Mouse (Mus musculus): ENCODE measurements around the gene Maml2. TPM values are rescaled to one million over a fixed set of nuclear protein-coding genes. Genes with fewer than 3 reads are reported as not detected.

Maml2 gene
- polyA plus RNA-seq, 1 experiment from 2014 or later = 3.1 TPM

GRCm38 (mm10) chr9:13300041-13300441, 2.3 kb downstream of the Maml2 start:
- Histone ChIP-seq H3K9ac (ENCODE audit: low read depth, low read length) (no peak overlapping the region), H3K4me1 (replicated peaks; ENCODE audit: control insufficient read depth, insufficient read depth, low read length) (peaks cover 4% of the 10 kb centered on the region; the same call in 1 of the 2 replicates)

DNA sequence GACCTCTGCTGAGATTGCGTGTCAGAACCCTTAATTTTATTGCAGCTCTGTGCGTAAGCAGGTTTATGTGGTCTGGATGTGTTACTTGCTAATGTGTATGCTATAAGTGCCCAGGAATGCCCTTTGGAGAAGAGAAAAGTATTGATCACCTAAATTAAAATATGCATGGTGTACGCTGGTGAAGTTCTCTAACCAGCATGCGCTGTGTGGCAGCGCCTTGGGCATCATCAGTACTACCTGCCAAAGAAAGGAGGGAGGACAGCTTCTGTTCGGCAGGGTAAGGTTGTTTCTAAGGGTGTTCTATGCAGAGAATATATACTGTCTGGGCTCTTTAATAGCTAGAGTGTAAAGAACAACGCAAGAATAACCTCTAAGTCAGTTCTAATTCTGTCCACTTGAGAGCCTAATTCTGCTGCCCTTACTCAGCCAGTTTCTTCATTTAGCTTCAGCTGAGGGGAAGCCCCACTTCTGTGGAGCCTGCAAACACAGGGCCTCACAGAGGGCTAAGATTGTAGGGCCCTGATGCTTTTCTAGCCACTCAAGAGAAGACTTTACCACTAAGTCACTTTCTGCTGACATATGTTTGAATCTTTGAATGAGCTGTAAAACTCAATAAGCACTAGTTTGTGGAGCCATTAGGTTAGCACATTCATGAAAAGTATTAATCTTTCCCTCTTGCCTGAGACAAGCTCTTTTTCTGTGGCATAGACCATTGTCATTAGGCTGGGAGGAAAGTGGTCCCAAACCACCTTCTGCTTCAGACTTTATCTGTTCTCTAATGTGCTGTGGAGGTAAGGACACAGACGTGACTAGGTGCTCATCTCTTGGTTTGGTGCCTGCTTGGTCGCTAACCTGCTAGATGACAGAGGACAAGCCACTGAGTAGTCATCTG, 3.4 kb downstream of the Maml2 start:
- H3K36me3 ChIP-seq (ENCODE audit: control insufficient read depth, insufficient read depth) = no peaks in the 10 kb centered on the region
- H3K4me2 ChIP-seq (replicated peaks; ENCODE audit: low read depth) = no peak overlapping the region
- H3K9me3 ChIP-seq (ENCODE audit: control insufficient read depth) = no peaks in the 10 kb centered on the region
- no peak overlapping the region for H3K27ac ChIP-seq (ENCODE audit: low read depth, low read length)
- no peaks in the 10 kb centered on the region for H3K27me3 ChIP-seq (replicated peaks; ENCODE audit: control insufficient read depth, insufficient read depth, low read length)
- peaks cover 4% of the 10 kb centered on the region; the same call in 1 of the 2 replicates for H3K4me1 ChIP-seq (replicated peaks; ENCODE audit: control insufficient read depth, insufficient read depth, low read length)
- no peak for ATAC-seq
- no peak for TF ChIP-seq CTCF (IDR thresholded peaks at IDR 0.05; ENCODE audit: low read depth)
- H3K4me3 ChIP-seq (ENCODE audit: low read depth, low read length) = no peak overlapping the region
- no peak overlapping the region for H3K9ac ChIP-seq (ENCODE audit: low read depth, low read length)
- 83% methylated on average over 9 of the region's 9 CpGs for WGBS

More at GRCm38 (mm10) chr9:13300041-13300441, 2.3 kb downstream of the Maml2 start:
- ATAC-seq = no peak
- Histone ChIP-seq H3K4me3 (ENCODE audit: low read depth, low read length) (no peak overlapping the region), H3K27me3 (replicated peaks; ENCODE audit: control insufficient read depth, insufficient read depth, low read length) (no peaks in the 10 kb centered on the region), H3K36me3 (ENCODE audit: control insufficient read depth, insufficient read depth) (no peaks in the 10 kb centered on the region), H3K27ac (ENCODE audit: low read depth, low read length) (no peak overlapping the region), H3K9me3 (ENCODE audit: control insufficient read depth) (no peaks in the 10 kb centered on the region), H3K4me2 (replicated peaks; ENCODE audit: low read depth) (peak overlapping the region; percentile 67)
- TF ChIP-seq CTCF (IDR thresholded peaks at IDR 0.05; ENCODE audit: low read depth) = no peak
- WGBS = 65% methylated on average over 3 of the region's 3 CpGs

DNA sequence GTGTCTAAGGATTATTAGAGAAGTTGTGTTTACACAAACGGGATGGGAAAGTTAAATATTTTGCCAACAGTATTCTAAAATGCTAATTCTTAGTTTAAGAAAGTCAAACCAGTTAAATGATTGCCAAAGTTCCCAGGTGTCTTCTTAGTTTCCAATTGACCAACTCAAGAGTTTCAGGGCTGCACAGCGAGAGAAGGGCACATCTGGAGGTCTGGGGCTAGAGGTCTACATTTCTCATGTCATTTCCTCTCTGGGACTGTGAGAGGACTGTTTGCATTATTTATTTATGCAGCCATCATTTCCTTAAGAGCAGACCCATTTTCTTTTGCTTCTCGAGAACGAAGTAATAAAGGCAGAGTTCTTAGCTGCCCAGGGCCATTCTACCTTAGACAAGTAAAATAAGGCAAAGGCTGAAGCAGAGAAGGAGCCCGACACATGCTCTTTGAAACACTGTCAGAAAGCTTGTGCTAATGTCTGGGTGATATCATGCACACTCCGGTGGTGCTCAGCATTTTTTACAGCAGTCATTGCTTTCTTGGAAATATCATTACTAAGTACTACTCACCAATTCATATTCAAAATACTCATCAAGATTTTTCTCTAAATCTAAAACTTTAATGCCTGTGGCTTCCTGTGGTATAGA, 4.5 kb downstream of the Maml2 start:
- no peak for TF ChIP-seq CTCF (IDR thresholded peaks at IDR 0.05; ENCODE audit: low read depth)
- no peak for ATAC-seq
- peaks cover 4% of the 10 kb centered on the region; the same call in 1 of the 2 replicates for H3K4me1 ChIP-seq (replicated peaks; ENCODE audit: control insufficient read depth, insufficient read depth, low read length)
- H3K27me3 ChIP-seq (replicated peaks; ENCODE audit: control insufficient read depth, insufficient read depth, low read length) = no peaks in the 10 kb centered on the region
- no peaks in the 10 kb centered on the region for H3K36me3 ChIP-seq (ENCODE audit: control insufficient read depth, insufficient read depth)
- no peaks in the 10 kb centered on the region for H3K9me3 ChIP-seq (ENCODE audit: control insufficient read depth)
- 46% methylated on average over 6 of the region's 6 CpGs for WGBS
- no peak overlapping the region for H3K4me2 ChIP-seq (replicated peaks; ENCODE audit: low read depth)
- H3K9ac ChIP-seq (ENCODE audit: low read depth, low read length) = no peak overlapping the region
- no peak overlapping the region for H3K27ac ChIP-seq (ENCODE audit: low read depth, low read length)
- no peak overlapping the region for H3K4me3 ChIP-seq (ENCODE audit: low read depth, low read length)

GRCm38 (mm10) chr9:13303099-13303771, 5.5 kb downstream of the Maml2 start:
- Histone ChIP-seq H3K27me3 (replicated peaks; ENCODE audit: control insufficient read depth, insufficient read depth, low read length) (no peaks in the 10 kb centered on the region), H3K9ac (ENCODE audit: low read depth, low read length) (no peak overlapping the region), H3K4me1 (replicated peaks; ENCODE audit: control insufficient read depth, insufficient read depth, low read length) (peaks cover 4% of the 10 kb centered on the region; the same call in 1 of the 2 replicates), H3K9me3 (ENCODE audit: control insufficient read depth) (no peaks in the 10 kb centered on the region), H3K36me3 (ENCODE audit: control insufficient read depth, insufficient read depth) (no peaks in the 10 kb centered on the region), H3K27ac (ENCODE audit: low read depth, low read length) (no peak overlapping the region), H3K4me3 (ENCODE audit: low read depth, low read length) (no peak overlapping the region), H3K4me2 (replicated peaks; ENCODE audit: low read depth) (no peak overlapping the region)
- no peak for TF ChIP-seq CTCF (IDR thresholded peaks at IDR 0.05; ENCODE audit: low read depth)
- 92% methylated on average over 5 of the region's 5 CpGs for WGBS
- ATAC-seq = no peak

DNA sequence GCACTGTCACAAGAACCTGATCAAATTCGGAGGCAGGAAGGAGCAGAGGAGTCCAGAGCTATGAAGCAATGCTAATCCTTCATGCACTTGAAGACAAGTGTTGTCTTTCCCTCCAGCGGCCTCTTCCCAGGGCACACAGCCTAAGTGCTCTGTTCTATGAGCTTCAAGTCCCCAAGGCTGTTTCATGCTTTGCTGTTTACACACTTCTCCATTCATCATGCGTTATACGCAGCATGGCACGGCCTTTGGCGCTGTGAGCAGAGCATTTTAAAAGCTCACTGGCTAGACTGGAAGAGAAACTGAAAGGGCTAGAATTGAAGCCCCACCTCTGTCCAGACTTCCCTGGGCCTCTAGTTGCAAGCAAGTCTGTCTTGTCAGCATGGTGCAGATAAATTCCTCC, 6.2 kb downstream of the Maml2 start:
- WGBS = 26% methylated on average over 6 of the region's 6 CpGs

DNA sequence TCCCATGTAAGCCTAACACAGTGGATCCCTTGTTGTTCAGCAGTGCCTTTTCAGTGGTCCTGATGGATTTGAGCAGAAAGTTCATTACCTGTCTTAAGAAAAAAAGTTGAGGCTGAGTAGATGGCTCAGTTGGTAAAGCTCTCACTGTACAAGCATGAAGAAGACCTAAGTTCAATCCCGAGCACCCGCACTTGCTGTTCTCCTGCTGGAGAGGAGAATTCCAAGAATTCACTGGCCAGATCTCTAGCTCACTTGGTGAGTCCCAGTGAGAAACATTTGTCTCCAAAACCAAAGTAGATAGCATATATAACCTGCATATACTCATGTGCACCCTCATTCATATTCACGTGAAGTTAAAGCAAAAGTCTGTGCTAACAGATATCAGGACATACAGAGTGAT, 8.7 kb downstream of the Maml2 start:
- no peak for ATAC-seq

More for the DNA sequence above, 6.2 kb downstream of the Maml2 start:
- no peak for TF ChIP-seq CTCF (IDR thresholded peaks at IDR 0.05; ENCODE audit: low read depth)
- Histone ChIP-seq H3K9me3 (ENCODE audit: control insufficient read depth) (no peaks in the 10 kb centered on the region), H3K4me2 (replicated peaks; ENCODE audit: low read depth) (peak overlapping the region; percentile 46), H3K4me3 (ENCODE audit: low read depth, low read length) (no peak overlapping the region), H3K4me1 (replicated peaks; ENCODE audit: control insufficient read depth, insufficient read depth, low read length) (peaks cover 4% of the 10 kb centered on the region; the same call in 1 of the 2 replicates), H3K36me3 (ENCODE audit: control insufficient read depth, insufficient read depth) (no peaks in the 10 kb centered on the region), H3K9ac (ENCODE audit: low read depth, low read length) (no peak overlapping the region), H3K27ac (ENCODE audit: low read depth, low read length) (no peak overlapping the region), H3K27me3 (replicated peaks; ENCODE audit: control insufficient read depth, insufficient read depth, low read length) (no peaks in the 10 kb centered on the region)
- peak; percentile 66 for ATAC-seq

More for the DNA sequence above, 8.7 kb downstream of the Maml2 start:
- no peaks in the 10 kb centered on the region for H3K27me3 ChIP-seq (replicated peaks; ENCODE audit: control insufficient read depth, insufficient read depth, low read length)
- 92% methylated on average over 3 of the region's 3 CpGs for WGBS
- H3K4me2 ChIP-seq (replicated peaks; ENCODE audit: low read depth) = no peak overlapping the region
- no peaks in the 10 kb centered on the region for H3K9me3 ChIP-seq (ENCODE audit: control insufficient read depth)
- H3K36me3 ChIP-seq (ENCODE audit: control insufficient read depth, insufficient read depth) = no peaks in the 10 kb centered on the region
- no peak overlapping the region for H3K4me3 ChIP-seq (ENCODE audit: low read depth, low read length)
- no peak for TF ChIP-seq CTCF (IDR thresholded peaks at IDR 0.05; ENCODE audit: low read depth)
- H3K9ac ChIP-seq (ENCODE audit: low read depth, low read length) = no peak overlapping the region
- H3K27ac ChIP-seq (ENCODE audit: low read depth, low read length) = no peak overlapping the region
- peaks cover 4% of the 10 kb centered on the region; the same call in 1 of the 2 replicates for H3K4me1 ChIP-seq (replicated peaks; ENCODE audit: control insufficient read depth, insufficient read depth, low read length)

Data from intestine, postnatal 0 days (tissue).